Mouse (Mus musculus) embryo, embryonic 11.5 days (tissue): ENCODE data around the gene Olfr690.
"Not testable (repeated sequence)": the region's sequence is repeated elsewhere in the genome, so short reads cannot be mapped to it uniquely, and the experiment has no call there.

Source experiments
- DNase-seq: peaks from one replicate; pipeline ENCODE4 v3.0.0-alpha.2; 2012; ENCODE audit warnings: low read depth, low spot score

Olfr690 gene

DNA sequence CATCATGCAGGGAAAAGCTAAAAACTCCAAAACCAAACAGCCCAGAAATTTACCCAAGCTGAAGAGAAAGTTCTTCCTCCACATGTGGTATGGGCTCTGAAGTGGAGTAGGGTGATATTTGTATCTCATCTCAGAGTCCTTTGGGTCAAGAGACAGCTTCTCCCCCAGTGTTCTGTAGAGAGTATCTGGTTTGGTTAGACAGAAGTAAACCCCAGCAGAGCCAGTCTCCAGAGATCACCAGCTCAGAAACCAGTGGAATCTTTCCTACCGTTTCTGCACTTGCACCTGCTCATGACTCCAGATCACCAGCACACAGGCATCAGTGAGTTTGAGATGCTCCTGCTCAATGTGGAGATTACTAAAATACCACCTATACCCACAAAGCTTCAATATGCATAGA, at the start of gene Olfr690:
TSS of gene Olfr690 (minus strand) at position 101 of the 400 bp plus-strand sequence.
- no peak for DNase-seq

DNA sequence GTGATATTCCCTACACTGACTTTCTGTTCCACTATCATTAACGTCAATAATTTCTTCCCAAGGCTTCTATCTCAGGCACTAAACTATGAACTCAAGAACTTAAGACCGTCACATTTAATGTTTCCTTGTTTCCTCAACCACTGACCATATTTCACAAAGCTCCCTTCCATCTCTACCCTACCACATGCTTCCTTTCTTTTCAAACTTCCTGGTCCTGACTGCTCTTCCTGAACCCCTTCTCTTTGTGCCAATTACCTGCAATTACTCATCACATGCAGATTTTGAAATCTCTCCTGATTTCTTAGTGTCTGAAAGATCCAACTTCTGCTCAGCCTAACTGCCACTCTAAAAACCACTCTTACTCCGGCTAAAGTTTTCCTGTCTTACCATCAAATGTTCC, 46.4 kb upstream of the Olfr690 start:
- no peak for DNase-seq

DNA sequence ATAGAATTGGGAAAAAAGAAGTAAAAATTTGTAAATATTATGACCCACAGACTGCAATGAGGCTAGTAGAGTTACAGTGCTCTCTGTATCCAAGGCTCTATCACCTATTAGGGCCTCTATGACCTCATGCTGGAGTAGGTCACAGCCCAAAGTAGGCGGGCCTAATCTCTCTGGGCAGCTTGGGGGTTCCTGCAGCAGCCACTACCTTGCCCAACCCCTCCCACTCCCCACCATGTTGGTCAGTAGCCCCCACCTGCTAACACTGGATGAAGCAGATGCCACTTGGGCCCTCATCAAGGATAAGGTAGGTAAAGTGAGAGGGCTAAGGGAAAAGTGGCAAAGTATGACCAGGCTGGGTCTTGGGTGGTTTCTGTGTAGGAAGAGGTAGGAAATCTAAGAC, 41.0 kb upstream of the Olfr690 start, which contains the start of gene Gm5901:
TSS of gene Gm5901 (plus strand) at position 173 of the 400 bp plus-strand sequence.
- DNase-seq = no peak

DNA sequence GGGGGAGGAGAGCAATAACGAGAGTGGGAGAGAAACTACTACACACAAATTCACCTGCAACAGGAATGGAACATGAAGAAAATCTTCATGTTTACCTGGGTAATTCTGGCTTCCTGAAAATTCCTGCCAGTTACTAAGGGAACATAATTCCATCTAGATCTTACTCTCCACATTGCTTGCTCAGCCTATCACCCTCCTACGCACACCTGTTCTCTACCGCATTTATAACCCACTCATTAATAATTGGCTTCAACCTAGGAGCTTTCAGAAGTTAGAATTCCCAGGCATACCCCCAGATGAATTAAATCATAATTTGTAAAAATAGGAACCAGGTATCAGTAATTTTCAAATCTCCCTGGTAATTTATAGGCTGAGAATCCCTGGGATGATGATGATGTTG, 40.1 kb upstream of the Olfr690 start:
- DNase-seq = no peak

DNA sequence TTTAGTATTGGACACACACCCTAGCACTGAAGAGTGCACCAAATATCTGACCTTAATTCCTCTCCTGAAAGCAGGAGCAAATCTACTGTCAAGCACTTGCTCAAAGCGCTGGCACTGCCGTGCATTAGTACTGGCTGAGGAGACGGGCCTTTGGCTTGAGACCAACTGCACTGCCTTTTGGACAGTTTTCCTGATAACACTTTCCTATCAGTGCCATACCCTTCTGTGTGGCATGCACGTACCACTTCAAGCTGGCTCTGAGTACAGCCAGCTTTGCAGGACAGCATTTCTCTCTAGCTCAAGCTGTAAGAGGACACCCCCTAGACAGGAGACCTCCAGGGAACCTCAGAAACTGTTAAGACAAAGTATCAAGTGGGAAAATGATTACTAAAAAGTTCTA, 39.6 kb upstream of the Olfr690 start:
- no peak for DNase-seq

DNA sequence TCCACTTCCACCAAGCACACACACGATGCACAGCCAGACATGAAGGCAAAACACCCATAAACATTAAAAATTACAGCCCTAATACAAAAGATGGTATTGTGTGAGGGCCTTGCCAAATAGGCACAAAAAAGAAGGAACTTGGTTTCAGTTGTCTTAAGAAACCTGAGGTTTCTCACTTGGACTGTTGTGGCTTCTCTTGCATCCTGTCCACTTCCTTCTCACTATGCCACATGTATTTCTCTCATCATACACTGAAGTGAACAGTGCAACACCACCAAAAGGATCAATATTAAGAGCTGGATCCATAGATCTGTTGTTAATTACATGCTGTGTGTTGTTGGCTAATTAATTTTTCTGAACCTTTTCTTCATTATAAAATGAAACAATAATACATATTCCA, 39.0 kb upstream of the Olfr690 start:
- DNase-seq = no peak

DNA sequence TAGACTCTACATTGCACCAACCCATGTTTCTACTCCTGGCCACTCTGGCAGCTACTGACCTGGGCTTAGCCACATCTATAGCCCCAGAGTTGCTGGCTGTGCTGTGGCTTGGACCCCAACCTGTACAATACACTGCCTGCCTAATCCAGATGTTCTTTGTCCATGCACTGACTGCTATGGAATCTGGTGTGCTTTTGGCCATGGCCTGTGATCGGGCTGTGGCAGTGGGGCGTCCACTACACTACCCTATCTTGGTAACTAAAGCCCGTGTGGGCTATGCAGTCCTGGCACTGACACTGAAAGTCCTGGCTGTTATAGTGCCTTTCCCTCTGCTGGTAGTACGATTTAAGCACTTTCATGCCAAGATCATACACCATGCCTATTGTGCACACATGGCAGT, 34.6 kb upstream of the Olfr690 start:
- no peak for DNase-seq

DNA sequence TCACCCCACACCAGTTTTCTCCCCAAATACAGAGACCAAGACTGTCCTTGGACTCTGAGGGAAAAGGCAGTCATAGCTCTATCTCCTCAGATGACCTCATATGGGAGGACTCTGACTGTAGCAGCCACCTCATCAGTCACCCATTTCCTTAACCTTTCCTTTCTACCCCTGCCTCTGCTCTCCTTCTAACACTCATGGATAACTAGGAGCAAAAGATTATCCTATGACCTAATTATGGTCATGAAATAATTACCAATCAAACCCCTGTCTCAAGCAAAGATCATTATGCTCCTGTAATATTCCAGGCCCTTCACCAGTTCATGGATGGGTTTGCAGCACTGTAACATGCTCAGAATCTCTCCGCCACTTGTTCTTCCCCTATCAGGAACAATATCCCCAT, 34.0 kb upstream of the Olfr690 start, which contains the start of gene Olfr692:
TSS of gene Olfr692 (plus strand) at position 301 of the 400 bp plus-strand sequence.
- DNase-seq = no peak

DNA sequence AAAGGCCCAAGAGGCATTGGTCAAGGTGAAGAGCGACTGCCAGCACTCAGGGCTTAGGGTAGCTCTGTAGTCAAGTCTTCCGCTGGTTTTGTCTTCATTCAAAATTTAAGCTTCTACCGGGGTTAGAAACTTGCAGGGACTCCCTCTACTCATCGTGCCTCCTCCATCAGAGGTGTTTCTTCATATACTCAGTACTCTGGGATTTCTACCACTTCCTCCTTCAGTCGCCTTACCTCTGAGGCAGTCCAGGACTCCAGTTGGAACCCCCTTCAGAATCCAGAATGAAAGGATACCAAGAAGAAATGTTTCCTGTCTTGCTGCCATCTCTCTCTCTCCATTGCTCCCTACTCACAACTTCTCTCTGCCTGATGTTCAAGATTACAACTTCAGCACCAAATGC, 33.4 kb upstream of the Olfr690 start:
- DNase-seq = no peak

DNA sequence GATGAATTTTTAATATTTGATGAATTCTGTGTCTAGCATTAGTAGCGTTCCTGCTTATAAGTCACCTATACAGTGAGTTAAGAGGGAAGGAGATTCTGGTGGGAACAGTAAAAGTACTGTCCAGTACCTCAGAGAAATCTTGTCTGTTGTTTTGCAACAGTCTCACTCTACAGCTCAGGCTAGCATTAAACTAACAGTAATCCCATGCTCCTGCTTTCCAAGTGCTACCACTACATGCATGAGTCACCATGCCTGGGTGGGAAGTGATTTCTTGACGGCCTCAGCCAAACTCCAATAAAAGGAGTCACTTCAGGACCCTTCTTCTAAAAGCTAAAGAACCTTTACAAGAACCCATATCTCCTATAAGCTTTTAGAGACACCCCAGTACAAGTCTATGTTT, 27.8 kb upstream of the Olfr690 start:
- no peak for DNase-seq

DNA sequence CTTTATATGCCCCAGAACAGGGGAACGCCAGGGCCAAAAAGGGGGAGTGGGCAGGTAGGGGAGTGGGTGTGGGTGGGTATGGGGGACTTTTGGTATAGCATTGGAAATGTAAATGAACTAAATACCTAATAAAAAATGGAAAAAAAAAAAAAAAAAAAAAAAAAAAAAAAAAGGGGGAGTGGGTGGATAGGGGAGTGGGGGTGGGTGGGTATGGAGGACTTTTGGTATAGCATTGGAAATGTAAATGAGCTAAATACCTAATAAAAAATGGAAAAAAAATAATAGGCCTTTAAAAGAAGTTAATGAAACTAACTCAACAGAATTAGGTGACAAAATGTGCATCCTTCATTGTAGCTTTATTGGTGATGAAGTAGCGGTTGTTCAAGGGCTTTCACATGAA, 22.6 kb upstream of the Olfr690 start:
- DNase-seq = not testable (repeated sequence)

DNA sequence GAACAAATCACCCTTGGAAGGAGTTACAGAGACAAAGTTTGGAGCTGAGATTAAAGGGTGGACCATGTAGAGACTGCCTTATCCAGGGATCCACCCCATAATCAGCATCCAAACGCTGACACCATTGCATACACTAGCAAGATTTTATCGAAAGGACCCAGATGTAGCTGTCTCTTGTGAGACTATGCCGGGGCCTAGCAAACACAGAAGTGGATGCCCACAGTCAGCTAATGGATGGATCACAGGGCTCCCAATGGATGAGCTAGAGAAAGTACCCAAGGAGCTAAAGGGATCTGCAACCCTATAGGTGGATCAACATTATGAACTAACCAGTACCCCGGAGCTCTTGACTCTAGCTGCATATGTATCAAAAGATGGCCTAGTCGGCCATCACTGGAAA, 22.2 kb upstream of the Olfr690 start:
- not testable (repeated sequence) for DNase-seq

DNA sequence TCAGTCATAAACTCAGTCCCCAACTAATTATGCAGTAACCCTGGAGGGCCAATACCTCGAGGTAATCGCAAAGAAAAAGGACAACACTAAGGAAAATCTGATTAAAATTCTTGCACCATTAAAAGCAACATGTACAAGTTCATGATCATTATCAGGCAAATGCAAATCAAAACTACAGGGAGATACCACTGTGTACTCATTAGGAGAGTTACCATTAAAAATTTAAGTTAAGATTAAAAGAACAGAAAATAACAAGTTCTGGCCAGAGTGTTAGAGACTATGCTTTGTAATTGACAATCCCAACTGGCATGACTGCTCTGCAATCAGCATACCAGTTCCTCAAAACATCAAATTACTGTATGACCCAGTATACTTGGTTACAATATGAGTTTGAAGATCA, 8.8 kb upstream of the Olfr690 start:
- DNase-seq = no peak

DNA sequence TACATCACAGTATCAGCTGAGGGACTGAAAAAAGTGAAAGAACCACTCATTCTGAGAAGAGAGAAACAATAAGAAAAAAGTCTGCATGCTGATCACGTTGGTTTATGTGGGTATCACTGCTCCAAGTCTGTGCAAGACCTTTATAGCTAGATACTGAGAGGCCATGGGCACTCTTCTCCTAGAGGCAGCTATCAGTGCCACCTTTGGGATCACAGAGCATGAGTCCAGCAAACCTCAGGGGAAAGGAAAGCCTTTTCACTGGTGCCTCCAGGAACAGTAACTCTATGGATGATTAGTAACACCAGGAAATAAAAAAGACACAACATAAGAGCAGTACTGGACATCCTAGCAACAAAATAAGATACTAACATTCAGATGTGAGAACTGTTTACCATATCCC, 8.3 kb upstream of the Olfr690 start, which contains the start of gene Olfr691:
TSS of gene Olfr691 (minus strand) at position 101 of the 400 bp plus-strand sequence.
- no peak for DNase-seq

DNA sequence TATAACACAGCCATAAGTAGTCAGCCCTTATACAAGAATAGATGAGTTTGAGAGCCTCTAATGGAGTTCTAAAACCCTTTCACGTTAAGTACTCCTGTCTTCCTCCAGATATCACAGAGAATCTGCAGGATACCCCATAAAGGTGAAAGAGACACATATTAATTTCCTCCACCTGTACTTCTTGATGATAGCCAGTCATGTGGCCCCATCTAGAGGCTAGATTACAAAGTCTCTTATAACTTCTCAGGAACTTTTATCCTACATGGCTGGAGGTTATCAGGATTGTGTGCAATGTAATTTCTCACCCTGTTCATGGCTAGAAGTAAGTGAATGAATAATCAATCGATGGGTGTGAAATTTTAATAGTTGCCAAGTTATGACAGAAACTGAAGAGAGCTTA, 8.6 kb downstream of the Olfr690 start:
- no peak for DNase-seq

DNA sequence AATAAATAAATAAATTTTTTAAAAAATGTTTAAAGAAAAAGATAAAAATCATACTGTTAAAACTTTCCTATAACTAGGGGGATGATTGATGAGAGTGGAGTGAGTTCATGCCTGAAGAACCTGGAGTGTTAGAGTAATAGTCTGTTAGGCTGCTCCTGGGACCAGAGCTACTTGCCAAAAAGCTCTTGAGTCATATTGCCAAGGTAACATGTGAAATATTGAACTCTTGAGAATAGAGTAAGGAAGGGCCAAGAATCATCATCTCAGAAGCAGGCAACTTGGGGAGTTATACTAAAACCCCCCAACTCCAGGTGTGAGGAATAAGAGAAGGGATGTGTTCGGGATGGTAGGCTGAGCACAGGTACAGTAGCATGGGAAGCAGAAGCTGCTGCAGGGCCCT, 23.0 kb downstream of the Olfr690 start, which contains the start of gene Olfr689:
TSS of gene Olfr689 (plus strand) at position 301 of the 400 bp plus-strand sequence.
- DNase-seq = no peak

DNA sequence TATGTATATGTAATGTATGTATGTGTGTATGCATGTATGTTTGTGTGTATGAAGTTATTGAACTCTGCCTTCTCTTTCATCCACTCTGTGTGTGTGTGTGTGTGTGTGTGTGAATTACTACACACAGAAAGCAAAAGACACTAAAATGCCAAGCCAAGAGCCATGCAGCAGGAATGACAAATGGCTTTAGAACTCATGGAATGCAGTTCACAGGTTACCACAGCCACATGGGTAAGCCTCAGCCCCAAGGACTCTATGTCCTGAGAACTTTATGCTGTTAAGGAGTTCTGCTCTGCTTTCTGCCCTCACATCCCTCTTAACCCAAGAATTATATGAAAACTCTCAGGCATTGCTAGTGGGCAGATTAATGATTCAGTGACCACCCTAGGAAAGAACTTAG, 43.9 kb downstream of the Olfr690 start:
- no peak for DNase-seq

DNA sequence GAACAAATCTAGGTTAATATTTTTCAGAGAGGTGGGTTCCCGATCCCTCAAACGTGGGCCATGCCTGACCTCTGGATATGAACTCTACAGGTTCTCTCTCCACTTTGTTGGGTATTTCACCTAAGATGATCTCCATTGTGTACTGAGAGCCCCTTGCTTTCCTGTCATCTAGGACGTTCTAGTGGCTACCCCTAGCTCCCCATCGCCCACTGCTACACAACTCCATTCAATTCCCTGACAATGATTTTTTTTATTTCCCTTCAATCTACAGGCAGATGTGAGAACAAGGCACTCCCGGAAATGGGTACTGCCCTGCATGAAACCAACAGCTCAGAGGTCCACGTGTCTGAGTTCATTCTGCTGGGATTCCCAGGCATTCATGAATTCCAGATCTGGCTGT, 46.1 kb downstream of the Olfr690 start, which contains the start of gene Olfr688:
TSS of gene Olfr688 (plus strand) at position 301 of the 400 bp plus-strand sequence.
- DNase-seq = no peak
